Mouse (Mus musculus) G1E (cell line): Measurements from ENCODE around the gene D630023F18Rik.

Source experiments
- CTCF ChIP-seq: IDR thresholded peaks from 2 replicates; pipeline ENCODE4 v1.5.1; 2012; ENCODE audit warnings: low read depth, low read length, inconsistent platforms, mixed read lengths
- GATA1 ChIP-seq: IDR thresholded peaks from 2 replicates; pipeline ENCODE4 v1.6.1; 2012; ENCODE audit warnings: borderline replicate concordance, low read length, inconsistent platforms, mixed read lengths
- GATA2 ChIP-seq: IDR thresholded peaks from 2 replicates; pipeline ENCODE4 v1.6.1; 2012; ENCODE audit warnings: low read depth, low read length, inconsistent platforms, borderline replicate concordance
- POLR2AphosphoS5 ChIP-seq: IDR thresholded peaks from 2 replicates; pipeline ENCODE4 v1.6.1; 2012; ENCODE audit warnings: low read depth, low read length, inconsistent platforms; ENCODE audit not compliant: insufficient replicate concordance
- TAL1 ChIP-seq: conservative IDR thresholded peaks from 2 replicates; pipeline ENCODE4 v1.6.1; 2012; ENCODE audit warnings: low read depth, low read length, inconsistent platforms, mixed read lengths

GRCm38 (mm10) chr1:65162210-65162609 lies 39.2 kb upstream of the D630023F18Rik start:
- no peak for TF ChIP-seq CTCF
- TF ChIP-seq TAL1 = no peak
- no peak for TF ChIP-seq GATA1
- TF ChIP-seq POLR2AphosphoS5 = no peak
- TF ChIP-seq GATA2 = no peak
